Mouse (Mus musculus) lung, postnatal 0 days (tissue): ENCODE measurements around the gene Cox6b2. TPM values are rescaled to one million over a fixed set of nuclear protein-coding genes. Genes with fewer than 3 reads are reported as not detected.

Source experiments
- ATAC-seq: fragments of 200-750 bp; cut with Nextera tagmentation; 2 replicates; pipeline ENCODE4 v1.8.0; 2017; ENCODE audit warnings: moderate library complexity
- DNase-seq: peaks from one replicate; pipeline ENCODE4 v3.0.0-alpha.2; 2016; ENCODE audit warnings: low spot score
- H3K27ac ChIP-seq: fragments of 300-500 bp; sonication (generic); 2 replicates; pipeline ENCODE4 v1.5.1; 2014; ENCODE audit warnings: antibody characterized with exemption, mild to moderate bottlenecking, low read length, mixed read lengths
- H3K27me3 ChIP-seq: fragments of 300-500 bp; sonication (generic); replicated peaks from 2 replicates; pipeline ENCODE4 v1.6.1; 2014; ENCODE audit warnings: low read length, mixed read lengths; ENCODE audit not compliant: insufficient read depth
- H3K36me3 ChIP-seq: fragments of 300-500 bp; sonication (generic); 2 replicates; pipeline ENCODE4 v1.6.1; 2014; ENCODE audit warnings: low read length, mixed read lengths; ENCODE audit not compliant: insufficient read depth
- H3K4me1 ChIP-seq: fragments of 300-500 bp; sonication (generic); 2 replicates; pipeline ENCODE4 v1.6.1; 2014; ENCODE audit warnings: antibody characterized with exemption, low read depth, low read length, mixed read lengths; ENCODE audit not compliant: insufficient read depth
- H3K4me2 ChIP-seq: fragments of 300-500 bp; sonication (generic); replicated peaks from 2 replicates; pipeline ENCODE4 v1.6.1; 2014; ENCODE audit warnings: low read depth, mild to moderate bottlenecking, low read length, moderate library complexity, mixed read lengths
- H3K4me3 ChIP-seq: fragments of 300-500 bp; sonication (generic); 2 replicates; pipeline ENCODE4 v1.5.1; 2014; ENCODE audit warnings: low read depth, low read length
- H3K9ac ChIP-seq: fragments of 300-500 bp; sonication (generic); replicated peaks from 2 replicates; pipeline ENCODE4 v1.6.1; 2014; ENCODE audit warnings: low read depth, mild to moderate bottlenecking
- H3K9me3 ChIP-seq: fragments of 300-500 bp; sonication (generic); 2 replicates; pipeline ENCODE4 v1.6.1; 2016; ENCODE audit warnings: low read length, mixed read lengths
- CTCF ChIP-seq: IDR thresholded peaks from 2 replicates; pipeline ENCODE4 v1.5.1; 2016; ENCODE audit warnings: antibody characterized with exemption, mild to moderate bottlenecking
- EP300 ChIP-seq: IDR thresholded peaks from 2 replicates; pipeline ENCODE4 v1.6.1; 2016; ENCODE audit warnings: antibody characterized with exemption, mild to moderate bottlenecking, control low read depth
- WGBS: fragments of 180-500 bp; shearing (Covaris S2); extraction: QIAGEN DNeasy Blood & Tissue Kit; methylation state at CpG from one replicate; pipeline ENCODE4 v1.1.7; 2014; 5-methylcytosine and 5-hydroxymethylcytosine counted together
- polyA plus RNA-seq: library from polyadenylated mRNA; unstranded; fragments of >200 nt; fragmentation: Nextera tagmentation; extraction: Ambion mirVana; gene quantifications from 2 replicates; pipeline ENCODE4 v1.2.1, GENCODE M21; 2015

Cox6b2 gene
- polyA plus RNA-seq, 1 experiment from 2014 or later, result 67.7 TPM

GRCm38 (mm10) chr7:4792278-4793212 is 39.7 kb upstream of the Cox6b2 start, which contains the start of gene Rpl28:
Rpl28 (plus strand) TSS chr7:4792874.
- peak; percentile 92 for ATAC-seq
- Histone ChIP-seq H3K4me2 (peak within 1 kb of the TSS; percentile 72), H3K4me3 (peak within 1 kb of the TSS; percentile 73), H3K9ac (peak within 1 kb of the TSS; percentile 83), H3K36me3 (peaks cover 4% of the 10 kb centered on the region; the same call in 1 of the 2 replicates), H3K27me3 (no peaks in the 10 kb centered on the region), H3K4me1 (0 out of 2 replicates have a peak, but pooled peaks cover 7% of the 10 kb centered on the region), H3K9me3 (no peaks in the 10 kb centered on the region), H3K27ac (peak within 1 kb of the TSS; percentile 91)
- peak; percentile 100 for DNase-seq
- no peak for TF ChIP-seq CTCF
- TF ChIP-seq EP300, result peak; percentile 43; the same call in 1 of the 2 replicates
- WGBS, result under 1% methylated on average over 47 of the region's 54 CpGs

DNA sequence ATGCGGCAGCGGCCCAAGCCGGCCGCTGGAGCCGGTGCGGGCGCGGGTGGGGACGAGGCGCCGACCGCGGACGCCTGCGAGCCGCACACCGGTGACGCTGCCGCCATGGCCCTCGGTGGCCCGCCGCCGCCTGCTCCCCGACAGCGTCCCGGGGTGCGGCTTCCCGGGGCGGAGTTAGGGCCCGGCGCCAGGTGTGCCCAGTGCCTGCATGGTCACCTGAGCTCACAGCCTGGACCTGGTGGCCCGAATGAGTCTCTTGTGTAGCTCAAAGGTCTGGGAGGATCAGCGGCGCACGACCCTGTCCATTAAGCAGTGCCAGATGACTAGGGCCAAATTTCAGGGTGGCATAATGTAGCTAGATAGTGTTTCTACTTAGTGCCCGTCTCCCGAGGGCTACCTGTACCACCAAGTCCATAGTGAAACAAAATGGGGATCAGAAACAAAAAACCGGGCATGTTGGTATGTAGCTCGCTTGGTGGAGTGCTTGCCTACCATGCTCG is 36.6 kb upstream of the Cox6b2 start, which contains the start of gene Tmem238:
Tmem238 (minus strand) TSS at position 221 of the 500 bp plus-strand sequence.
- Histone ChIP-seq H3K9ac (peak within 1 kb of the TSS; percentile 64), H3K4me1 (0 out of 2 replicates have a peak, but pooled peaks cover 7% of the 10 kb centered on the region), H3K27ac (peak within 1 kb of the TSS; percentile 84), H3K27me3 (no peaks in the 10 kb centered on the region), H3K4me2 (peak within 1 kb of the TSS; percentile 94), H3K36me3 (no peaks in the 10 kb centered on the region), H3K9me3 (no peaks in the 10 kb centered on the region), H3K4me3 (peak within 1 kb of the TSS; percentile 58)
- DNase-seq (peak; percentile 74), ATAC-seq (peak; percentile 68)
- TF ChIP-seq EP300 (no peak), CTCF (no peak)
- WGBS, result 5% methylated on average over 33 of the region's 40 CpGs

DNA sequence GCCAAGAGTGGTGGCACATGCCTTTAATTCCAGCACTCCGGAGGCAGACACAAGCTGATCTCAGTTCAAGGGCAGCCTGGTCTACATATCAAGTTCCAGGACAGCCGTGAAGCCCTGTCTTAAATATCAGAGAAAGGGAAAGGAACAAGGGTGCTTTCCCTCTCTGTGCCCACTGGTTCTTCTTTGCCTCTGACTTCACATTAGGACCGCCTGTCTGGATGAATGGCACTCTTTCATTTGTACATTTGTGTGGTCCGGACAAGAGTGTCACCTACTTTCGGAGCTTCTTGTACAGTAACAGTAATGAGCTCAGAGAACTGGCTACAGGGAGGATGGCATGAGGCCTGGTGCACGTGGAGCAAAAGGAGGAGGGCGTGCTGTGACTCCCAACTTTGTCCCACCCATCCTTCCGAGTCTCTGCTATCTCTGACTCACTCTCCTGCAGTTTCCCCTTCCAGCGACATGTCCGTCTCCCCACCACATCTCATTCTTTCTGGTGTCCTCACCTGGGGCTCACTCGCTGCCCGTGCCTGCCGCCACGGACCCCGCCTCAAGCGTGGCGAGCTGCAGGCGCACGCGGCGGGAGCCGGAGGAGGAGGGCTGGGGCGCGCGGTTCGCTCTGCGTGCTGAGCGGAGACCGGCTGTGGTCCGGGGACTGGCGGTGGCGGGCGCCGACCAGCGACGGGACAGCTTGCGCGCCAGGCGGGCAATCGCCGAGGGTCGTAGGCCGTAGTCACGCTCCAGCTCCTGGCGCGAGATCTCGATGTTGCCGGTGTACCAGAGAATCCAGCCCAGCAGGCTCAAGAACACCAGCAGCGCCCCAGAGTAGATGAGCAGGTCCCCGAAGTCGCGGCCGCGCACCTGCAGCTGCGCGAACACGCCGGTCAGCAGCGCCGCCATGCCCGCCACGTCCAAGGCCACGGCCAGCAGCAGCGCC is 35.9 kb upstream of the Cox6b2 start:
- peak; percentile 54 for TF ChIP-seq CTCF
- no peak for TF ChIP-seq EP300
- ATAC-seq (peak; percentile 39), DNase-seq (peak; percentile 75)
- Histone ChIP-seq H3K9me3 (no peaks in the 10 kb centered on the region), H3K4me2 (peak overlapping the region; percentile 94), H3K4me1 (0 out of 2 replicates have a peak, but pooled peaks cover 7% of the 10 kb centered on the region), H3K4me3 (peak overlapping the region; percentile 58), H3K9ac (peak overlapping the region; percentile 64), H3K27me3 (no peaks in the 10 kb centered on the region), H3K36me3 (no peaks in the 10 kb centered on the region), H3K27ac (peak overlapping the region; percentile 84)
- 3% methylated on average over 46 of the region's 64 CpGs for WGBS

DNA sequence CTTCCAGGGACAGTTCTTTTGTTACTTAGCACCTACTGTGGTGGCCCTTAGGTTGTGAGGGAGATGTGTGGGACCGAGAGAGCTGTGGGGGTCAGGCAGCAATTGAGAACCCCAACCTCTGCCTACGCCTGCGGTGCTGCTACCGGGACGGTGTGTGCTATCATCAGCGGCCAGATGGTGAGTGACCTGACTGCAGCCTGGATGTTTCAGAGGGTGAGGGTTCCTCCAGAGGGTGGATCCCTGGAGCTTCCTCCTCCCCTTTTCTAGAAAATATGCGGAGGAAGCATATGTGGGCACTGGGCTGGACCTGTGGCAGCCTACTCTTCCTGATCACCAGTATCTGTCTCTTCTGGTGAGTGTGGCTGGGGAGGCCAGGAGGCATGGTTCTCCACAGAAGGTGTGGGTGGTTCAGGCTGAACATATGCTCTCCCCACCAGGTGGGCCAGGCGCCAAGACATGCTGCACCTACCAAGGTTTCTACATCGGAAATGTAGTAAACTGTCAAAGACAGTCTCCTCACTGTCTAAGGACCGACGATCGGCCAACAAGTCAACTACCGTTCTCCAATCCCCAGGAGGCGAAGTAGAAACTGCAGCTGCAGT is 30.9 kb upstream of the Cox6b2 start:
- no peaks in the 10 kb centered on the region for H3K9me3 ChIP-seq
- TF ChIP-seq CTCF (no peak), EP300 (no peak)

DNA sequence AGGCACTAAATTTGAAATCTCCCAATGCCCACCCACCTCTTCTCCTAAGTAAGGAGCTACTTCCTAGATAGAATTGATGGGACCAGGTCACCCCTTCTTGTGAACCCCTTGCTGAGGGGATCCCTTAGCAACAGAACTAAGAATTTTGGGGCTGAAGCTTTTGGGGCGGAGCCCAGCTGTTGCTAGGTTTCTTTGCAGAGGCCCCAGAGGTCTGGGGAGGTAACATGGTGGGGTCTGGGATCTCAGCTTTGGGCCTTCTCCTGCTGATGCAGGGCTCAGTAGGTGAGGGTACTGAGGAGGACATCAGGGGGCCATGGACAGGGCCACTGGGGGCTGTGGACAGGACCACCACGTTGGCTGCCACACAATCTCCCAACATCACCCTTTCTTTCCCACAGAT is 29.9 kb upstream of the Cox6b2 start, which contains the start of the genes Il11 and Tmem190:
Il11 (minus strand) TSS at position 101 of the 400 bp plus-strand sequence.
Tmem190 (plus strand) TSS at position 179 of the 400 bp plus-strand sequence.
- H3K27me3 ChIP-seq, result no peaks in the 10 kb centered on the region
- H3K27ac ChIP-seq, result no peak within 1 kb of the TSS

More for the DNA sequence above, 30.9 kb upstream of the Cox6b2 start:
- Histone ChIP-seq H3K4me1 (0 out of 2 replicates have a peak, but pooled peaks cover 7% of the 10 kb centered on the region), H3K27ac (no peak overlapping the region), H3K4me2 (no peak overlapping the region), H3K9ac (no peak overlapping the region), H3K36me3 (no peaks in the 10 kb centered on the region), H3K27me3 (no peaks in the 10 kb centered on the region), H3K4me3 (no peak overlapping the region)
- ATAC-seq (no peak), DNase-seq (no peak)
- 76% methylated on average over 14 of the region's 14 CpGs for WGBS

More for the DNA sequence above, 29.9 kb upstream of the Cox6b2 start, which contains the start of the genes Il11 and Tmem190:
- no peak for DNase-seq
- no peaks in the 10 kb centered on the region for H3K36me3 ChIP-seq
- H3K9me3 ChIP-seq, result no peaks in the 10 kb centered on the region
- H3K9ac ChIP-seq, result no peak within 1 kb of the TSS
- TF ChIP-seq EP300, result no peak
- no peak for TF ChIP-seq CTCF
- no peak for ATAC-seq
- no peak within 1 kb of the TSS for H3K4me2 ChIP-seq
- 0 out of 2 replicates have a peak, but pooled peaks cover 4% of the 10 kb centered on the region for H3K4me1 ChIP-seq
- WGBS, result 74% methylated on average over 2 of the region's 2 CpGs
- H3K4me3 ChIP-seq, result no peak within 1 kb of the TSS
